Mouse (Mus musculus) testis, adult 2 months (tissue): Measurements from ENCODE around the gene Aldh9a1.

Experiments used
- CTCF ChIP-seq: fragments of 200-500 bp; IDR thresholded peaks from 2 replicates; pipeline ENCODE4 v1.5.1; 2012; ENCODE audit warnings: low read depth, mild to moderate bottlenecking, inconsistent platforms, low read length, moderate library complexity; ENCODE audit not compliant: control insufficient read depth, insufficient read depth, insufficient replicate concordance
- POLR2A ChIP-seq: fragments of 200-500 bp; IDR thresholded peaks from 2 replicates; pipeline ENCODE4 v1.6.1; 2012; ENCODE audit warnings: low read depth, mild to moderate bottlenecking, inconsistent platforms, low read length, moderate library complexity; ENCODE audit not compliant: control insufficient read depth

DNA sequence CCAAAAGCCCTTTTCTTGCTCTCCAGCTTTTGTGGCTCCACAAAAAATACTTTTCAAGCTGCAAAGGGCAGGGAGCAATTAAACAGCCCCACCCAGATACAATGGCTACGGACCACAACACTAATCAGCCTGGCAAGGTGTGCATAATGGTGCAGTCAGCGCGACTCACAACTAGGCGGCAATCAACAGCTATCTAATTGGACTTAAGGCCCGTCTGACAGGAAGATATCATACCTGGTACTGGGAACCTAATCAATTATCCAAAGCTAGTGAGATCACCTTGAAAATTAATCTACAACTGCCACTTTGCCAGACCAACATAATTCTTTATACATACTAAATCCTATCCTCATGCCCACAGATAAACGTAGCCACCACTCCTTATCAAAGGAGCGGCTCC is 32.5 kb downstream of the Aldh9a1 start:
- TF ChIP-seq CTCF (no peak), POLR2A (no peak)
